In the genomic region with DNA sequence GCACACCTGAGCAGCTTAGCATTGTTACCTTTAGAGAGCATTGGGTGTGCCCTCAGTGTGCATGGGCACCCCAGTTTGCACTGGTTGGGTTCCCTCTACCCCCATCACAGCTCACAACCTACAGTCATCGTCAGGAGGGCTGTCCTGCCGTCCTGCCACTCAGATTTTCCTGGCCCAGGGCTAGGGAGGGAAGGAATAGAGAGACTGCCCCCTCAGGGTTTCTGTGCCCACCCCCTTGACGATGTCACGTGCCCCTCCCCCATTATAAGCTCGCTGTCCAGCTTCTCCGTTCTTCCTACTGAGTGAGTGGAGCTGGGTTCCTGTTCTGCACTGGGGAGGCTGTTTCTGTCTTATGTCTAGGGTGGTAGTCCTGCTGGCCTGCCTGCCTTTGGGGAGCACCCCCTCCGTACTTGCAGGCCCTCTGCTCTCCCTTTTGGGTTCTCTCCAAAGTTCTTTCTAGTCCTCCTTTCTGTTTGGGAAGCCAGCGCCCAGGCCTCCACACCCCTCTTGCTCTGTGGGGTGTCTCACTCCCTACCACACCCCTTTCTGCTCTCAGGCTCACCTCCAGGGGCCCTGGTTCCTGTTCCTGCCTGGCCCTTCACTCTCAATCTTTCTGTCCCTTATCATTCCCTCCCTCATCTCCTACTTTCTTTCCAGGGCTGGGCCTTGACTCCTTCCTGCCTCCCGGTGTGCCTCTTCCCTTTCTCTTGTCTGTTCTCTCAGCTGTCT, we compare ENCODE assay signal across 9 mouse cellular contexts. TPM values are rescaled to one million over a fixed set of nuclear protein-coding genes. Genes with fewer than 3 reads are reported as not detected.
DNase-seq lines count a peak whose midpoint lies in the region; ATAC-seq lines count a peak whose summit lies in the region.
"Had no signal": no experiment of that assay in that cellular context is flagged by ENCODE, and none has a peak within 500 bp of the region (broad histone marks: within the 10 kb centered on the region; RNA-seq: fewer than 3 reads in every experiment).

No protein-coding gene starts in this region.

- H3K9ac ChIP-seq in forebrain, embryonic 16.5 days (replicated peaks; ENCODE audit: low read depth, low read length), result no peak overlapping the region; the same call in 1 of the 2 replicates
- no peak overlapping the region for H3K9ac ChIP-seq in liver, embryonic 16.5 days (ENCODE audit: low read depth, low read length)

- H3K9me3 ChIP-seq in erythroblast, embryonic 14.5 days (ENCODE audit: control insufficient read depth, low read length), result no peaks in the 10 kb centered on the region
- no peaks in the 10 kb centered on the region for H3K9me3 ChIP-seq in forebrain, embryonic 16.5 days (ENCODE audit: control insufficient read depth, low read length)
- no peaks in the 10 kb centered on the region for H3K9me3 ChIP-seq in liver, embryonic 16.5 days (replicated peaks; ENCODE audit: control insufficient read depth, low read length)

- H3K4me3 ChIP-seq in erythroblast, embryonic 14.5 days (replicated peaks), result peak overlapping the region; percentile 83
- no peak overlapping the region for H3K4me3 ChIP-seq in forebrain, embryonic 16.5 days (replicated peaks; ENCODE audit: low read length)
- H3K4me3 ChIP-seq in liver, embryonic 16.5 days (ENCODE audit: low read depth, low read length), result peak overlapping the region; percentile 74; the same call in 1 of the 2 replicates

- H3K4me2 ChIP-seq in forebrain, embryonic 16.5 days (ENCODE audit: low read length), result peak overlapping the region; percentile 96; the same call in 1 of the 2 replicates
- H3K4me2 ChIP-seq in liver, embryonic 16.5 days (ENCODE audit: low read depth, low read length), result peak overlapping the region; percentile 89

- peak; percentile 51 for DNase-seq in 3T3-L1 (ENCODE audit: low read depth, low spot score)
- no peak for DNase-seq in urinary bladder, adult 18-20 months (ENCODE audit: low spot score in 2 of 2)
- no peak for DNase-seq in adrenal gland, postnatal 36 days
- no peak for DNase-seq in adrenal gland, adult 2 months
- DNase-seq: cerebellum, adult 2 months had no signal

- H3K27me3 ChIP-seq in erythroblast, embryonic 14.5 days (ENCODE audit: control insufficient read depth), result peaks cover 26% of the 10 kb centered on the region
- H3K27me3 ChIP-seq in forebrain, embryonic 16.5 days (replicated peaks; ENCODE audit: control insufficient read depth, insufficient read depth, low read length), result no peaks in the 10 kb centered on the region
- no peaks in the 10 kb centered on the region for H3K27me3 ChIP-seq in liver, embryonic 16.5 days (ENCODE audit: control insufficient read depth, insufficient read depth, low read depth, low read length)

- H3K4me1 ChIP-seq in erythroblast, embryonic 14.5 days (ENCODE audit: control insufficient read depth), result peaks cover 56% of the 10 kb centered on the region
- H3K4me1 ChIP-seq in forebrain, embryonic 16.5 days (replicated peaks; ENCODE audit: control insufficient read depth, insufficient read depth, low read length), result peaks cover 47% of the 10 kb centered on the region
- peaks cover 37% of the 10 kb centered on the region for H3K4me1 ChIP-seq in liver, embryonic 16.5 days (ENCODE audit: control insufficient read depth, low read depth, low read length)

- H3K36me3 ChIP-seq in erythroblast, embryonic 14.5 days (ENCODE audit: control insufficient read depth), result peaks cover 24% of the 10 kb centered on the region
- no peaks in the 10 kb centered on the region for H3K36me3 ChIP-seq in forebrain, embryonic 16.5 days (ENCODE audit: control insufficient read depth, insufficient read depth)
- H3K36me3 ChIP-seq in liver, embryonic 16.5 days (ENCODE audit: control insufficient read depth, insufficient read depth), result peaks cover 5% of the 10 kb centered on the region; the same call in 1 of the 2 replicates

- WGBS in forebrain, embryonic 16.5 days, result 13% methylated on average over 9 of the region's 9 CpGs
- WGBS in liver, embryonic 16.5 days (ENCODE audit: insufficient replicate concordance), result 12% methylated on average over 9 of the region's 9 CpGs

- no peak for ATAC-seq in erythroblast, adult 5-6 weeks (replicated peaks; ENCODE audit: low FRiP score, poor library complexity, severe bottlenecking)
- no peak for ATAC-seq in forebrain, embryonic 16.5 days
- ATAC-seq in liver, embryonic 16.5 days (ENCODE audit: low read depth), result no peak

- no peak overlapping the region for H3K27ac ChIP-seq in forebrain, embryonic 16.5 days (ENCODE audit: low read length)
- H3K27ac ChIP-seq in liver, embryonic 16.5 days (ENCODE audit: low read length), result no peak overlapping the region

RNA-seq across cellular contexts. Expression of a gene that starts 3.1 kb away (rescaled TPM):
- polyA plus RNA-seq in erythroblast, embryonic 14.5 days (2012), result 1.1 and 2.5 TPM in 2 replicates
- 1.7 and 16.1 TPM in 2 replicates for total RNA-seq in erythroblast, adult 5-6 weeks (2015; ENCODE audit: low replicate concordance)
- total RNA-seq in erythroblast, adult 5-6 weeks (2017; ENCODE audit: low replicate concordance), result 6.3 and 15.9 TPM in 2 replicates
- polyA plus RNA-seq in forebrain, embryonic 16.5 days (2015; fragmentation: Nextera tagmentation; extraction: Ambion mirVana), result 19.1 and 23.9 TPM in 2 replicates
- polyA plus RNA-seq in liver, embryonic 16.5 days (2015; fragmentation: Nextera tagmentation; extraction: Ambion mirVana), result 9.5 and 12.6 TPM in 2 replicates
- total RNA-seq in adrenal gland, postnatal 36 days (2021), result 10 to 100 TPM; 44.4 to 62.2 TPM
- 10 to 100 TPM; 58.4 to 63.2 TPM for total RNA-seq in adrenal gland, adult 2 months (2021)
- 65.9 and 74.0 TPM in 2 replicates for polyA plus RNA-seq in adrenal gland, adult 2 months (2012; rRNA removed)

RNA-seq across cellular contexts. Expression of a gene that starts 3.4 kb away (rescaled TPM):
- 0.40 and 0.67 TPM in 2 replicates for polyA plus RNA-seq in erythroblast, embryonic 14.5 days (2012)
- 0.58 and 4.2 TPM in 2 replicates for total RNA-seq in erythroblast, adult 5-6 weeks (2015; ENCODE audit: low replicate concordance)
- 2.5 and 3.5 TPM in 2 replicates for total RNA-seq in erythroblast, adult 5-6 weeks (2017; ENCODE audit: low replicate concordance)
- 106 and 127 TPM in 2 replicates for polyA plus RNA-seq in forebrain, embryonic 16.5 days (2015; fragmentation: Nextera tagmentation; extraction: Ambion mirVana)
- polyA plus RNA-seq in liver, embryonic 16.5 days (2015; fragmentation: Nextera tagmentation; extraction: Ambion mirVana), result 8.8 and 10.9 TPM in 2 replicates
- 10 to 100 TPM; 36.5 to 44.0 TPM for total RNA-seq in adrenal gland, postnatal 36 days (2021)
- 10 to 100 TPM; 40.7 to 47.9 TPM for total RNA-seq in adrenal gland, adult 2 months (2021)
- polyA plus RNA-seq in adrenal gland, adult 2 months (2012; rRNA removed), result 60.2 and 63.3 TPM in 2 replicates

RNA-seq across cellular contexts. Expression of a gene that starts 13.5 kb away (rescaled TPM):
- polyA plus RNA-seq in erythroblast, embryonic 14.5 days (2012), result not detected in 2 replicates
- not detected in 2 replicates for total RNA-seq in erythroblast, adult 5-6 weeks (2015; ENCODE audit: low replicate concordance)
- 1.3 TPM in 1 of 2 replicates, not detected in the other for total RNA-seq in erythroblast, adult 5-6 weeks (2017; ENCODE audit: low replicate concordance)
- polyA plus RNA-seq in forebrain, embryonic 16.5 days (2015; fragmentation: Nextera tagmentation; extraction: Ambion mirVana), result 0.14 and 0.36 TPM in 2 replicates
- polyA plus RNA-seq in liver, embryonic 16.5 days (2015; fragmentation: Nextera tagmentation; extraction: Ambion mirVana), result not detected in 2 replicates
- total RNA-seq in adrenal gland, postnatal 36 days (2021), result under 1 TPM; 0.26 to 0.36 TPM
- under 1 TPM in 1 of 2 experiments, not detected in 1; 0.48 TPM for total RNA-seq in adrenal gland, adult 2 months (2021)
- 0.74 and 1.2 TPM in 2 replicates for polyA plus RNA-seq in adrenal gland, adult 2 months (2012; rRNA removed)

RNA-seq across cellular contexts. Expression of a gene that starts 18.4 kb away (rescaled TPM):
- 33.0 and 33.8 TPM in 2 replicates for polyA plus RNA-seq in erythroblast, embryonic 14.5 days (2012)
- 9.2 and 25.1 TPM in 2 replicates for total RNA-seq in erythroblast, adult 5-6 weeks (2015; ENCODE audit: low replicate concordance)
- total RNA-seq in erythroblast, adult 5-6 weeks (2017; ENCODE audit: low replicate concordance), result 4.3 and 9.1 TPM in 2 replicates
- 92.2 and 96.3 TPM in 2 replicates for polyA plus RNA-seq in forebrain, embryonic 16.5 days (2015; fragmentation: Nextera tagmentation; extraction: Ambion mirVana)
- 44.9 and 53.4 TPM in 2 replicates for polyA plus RNA-seq in liver, embryonic 16.5 days (2015; fragmentation: Nextera tagmentation; extraction: Ambion mirVana)
- total RNA-seq in adrenal gland, postnatal 36 days (2021), result 10 to 100 TPM; 89.8 to 91.1 TPM
- 100 to 1,000 TPM in 1 of 2 experiments, 10 to 100 TPM in 1; 93.4 to 108 TPM for total RNA-seq in adrenal gland, adult 2 months (2021)
- polyA plus RNA-seq in adrenal gland, adult 2 months (2012; rRNA removed), result 335 and 350 TPM in 2 replicates

RNA-seq across cellular contexts. Expression of a gene that starts 20.9 kb away (rescaled TPM):
- polyA plus RNA-seq in erythroblast, embryonic 14.5 days (2012), result 2.3 and 2.8 TPM in 2 replicates
- 2.9 and 3.7 TPM in 2 replicates for total RNA-seq in erythroblast, adult 5-6 weeks (2015; ENCODE audit: low replicate concordance)
- 2.0 and 4.3 TPM in 2 replicates for total RNA-seq in erythroblast, adult 5-6 weeks (2017; ENCODE audit: low replicate concordance)
- polyA plus RNA-seq in forebrain, embryonic 16.5 days (2015; fragmentation: Nextera tagmentation; extraction: Ambion mirVana), result 37.3 and 45.4 TPM in 2 replicates
- 5.5 and 6.1 TPM in 2 replicates for polyA plus RNA-seq in liver, embryonic 16.5 days (2015; fragmentation: Nextera tagmentation; extraction: Ambion mirVana)
- total RNA-seq in adrenal gland, postnatal 36 days (2021), result 10 to 100 TPM; 11.0 to 16.2 TPM
- total RNA-seq in adrenal gland, adult 2 months (2021), result 10 to 100 TPM; 16.7 to 20.5 TPM
- polyA plus RNA-seq in adrenal gland, adult 2 months (2012; rRNA removed), result 86.7 and 94.5 TPM in 2 replicates
